Mouse (Mus musculus) T-cell, adult 2 months (primary cell): ENCODE measurements around the gene Pycr2.
"Not testable (repeated sequence)": the region's sequence is repeated elsewhere in the genome, so short reads cannot be mapped to it uniquely, and the experiment has no call there.

ENCODE experiments used
- DNase-seq: peaks from one replicate; pipeline ENCODE4 v3.0.0; 2022; ENCODE audit warnings: low spot score

Gene Pycr2

GRCm38 (mm10) chr1:180905876-180906275 is 1.8 kb downstream of the Pycr2 start:
- no peak for DNase-seq

- peak; percentile 61 for DNase-seq
Observed at GRCm38 (mm10) chr1:180906461-180907147, 2.5 kb downstream of the Pycr2 start.

DNA sequence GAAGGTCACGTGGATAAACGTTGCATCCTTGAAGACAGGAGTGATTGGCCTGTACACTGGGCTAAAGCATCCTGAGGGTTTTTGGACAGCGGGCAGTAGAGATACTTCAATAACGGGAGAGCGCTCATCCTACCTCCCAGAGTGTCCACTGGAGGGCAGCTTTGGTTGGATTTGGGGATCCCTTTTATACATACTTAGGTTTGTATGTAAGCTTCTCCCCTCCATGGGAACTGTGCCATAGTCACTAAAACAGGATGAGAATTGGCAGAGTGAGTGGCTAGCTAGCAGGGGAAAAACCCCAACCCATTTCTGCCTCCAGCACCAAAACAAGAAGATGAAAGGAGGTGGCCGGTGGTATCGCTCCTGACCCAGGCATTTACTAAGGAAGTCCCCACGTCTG is 7.0 kb downstream of the Pycr2 start:
- DNase-seq, result no peak

GRCm38 (mm10) chr1:180911653-180912287 is 7.7 kb downstream of the Pycr2 start:
- peak; percentile 84 for DNase-seq

DNA sequence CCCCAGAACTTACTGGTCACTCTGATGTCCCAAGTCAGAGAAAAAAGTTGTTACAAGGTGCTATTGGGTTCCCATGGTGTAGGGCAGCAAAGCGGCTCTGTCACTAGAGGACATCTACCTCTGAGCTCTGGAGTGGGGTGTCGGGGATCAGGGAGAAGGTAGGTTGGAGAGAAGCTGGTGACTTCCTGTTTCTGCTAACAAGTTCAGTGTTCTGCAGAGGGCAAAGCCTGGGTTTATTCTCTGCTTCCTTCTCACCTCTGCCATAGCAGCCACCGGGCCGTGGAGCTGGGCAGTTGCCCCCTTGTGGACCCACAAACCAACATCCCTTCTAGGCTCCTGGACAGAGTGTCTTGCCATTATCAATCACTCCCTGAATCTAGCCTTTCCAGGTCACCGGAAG is 8.7 kb downstream of the Pycr2 start:
- DNase-seq, result peak; percentile 24

- DNase-seq, result no peak
Observed at GRCm38 (mm10) chr1:180913797-180914196, 9.7 kb downstream of the Pycr2 start.

GRCm38 (mm10) chr1:180916425-180916824 is 12.3 kb downstream of the Pycr2 start:
- DNase-seq, result peak; percentile 81

DNA sequence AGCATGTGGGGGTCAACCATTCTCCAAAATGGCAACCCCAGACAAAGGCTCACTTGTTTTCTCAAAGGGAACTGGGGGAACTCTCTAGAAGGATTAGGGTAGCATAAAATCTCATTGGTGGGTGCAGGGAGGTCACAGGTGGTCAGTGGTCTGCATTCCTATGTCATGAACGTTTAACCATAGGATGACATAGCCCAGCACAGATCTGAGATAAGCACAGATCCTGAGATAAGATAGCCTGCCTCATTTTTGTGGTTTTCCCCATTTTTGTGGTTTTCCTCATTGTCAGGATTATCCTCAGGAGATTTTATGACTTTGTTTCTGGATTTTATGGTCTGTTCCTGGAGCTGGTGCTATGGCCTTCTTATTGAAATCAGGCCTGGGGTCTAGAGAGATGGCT is 13.0 kb downstream of the Pycr2 start:
- DNase-seq, result no peak

- DNase-seq, result no peak
Observed at GRCm38 (mm10) chr1:180919686-180920085, 15.6 kb downstream of the Pycr2 start.

- DNase-seq, result peak; percentile 52
Observed at GRCm38 (mm10) chr1:180922273-180923048, 18.4 kb downstream of the Pycr2 start.

DNA sequence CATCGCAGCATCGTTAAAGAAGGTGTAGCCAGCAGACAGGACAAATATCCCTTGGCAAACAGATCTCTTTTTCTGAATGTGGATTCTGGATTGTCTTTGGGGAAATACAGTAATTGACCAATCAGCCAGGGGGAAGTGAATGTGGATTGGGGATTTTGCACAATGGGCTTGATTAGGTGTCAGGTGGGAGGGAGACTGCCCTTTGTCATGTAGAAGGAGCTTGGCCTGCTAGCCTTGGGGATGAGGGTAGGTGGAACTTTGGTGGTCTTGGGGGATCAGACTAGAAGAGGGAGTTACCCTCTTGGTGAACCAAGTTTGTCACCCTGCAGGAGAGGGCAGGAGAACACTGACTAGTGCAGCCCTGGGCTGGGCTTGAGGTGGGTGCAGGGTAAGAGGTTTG is 20.6 kb downstream of the Pycr2 start:
- no peak for DNase-seq

DNA sequence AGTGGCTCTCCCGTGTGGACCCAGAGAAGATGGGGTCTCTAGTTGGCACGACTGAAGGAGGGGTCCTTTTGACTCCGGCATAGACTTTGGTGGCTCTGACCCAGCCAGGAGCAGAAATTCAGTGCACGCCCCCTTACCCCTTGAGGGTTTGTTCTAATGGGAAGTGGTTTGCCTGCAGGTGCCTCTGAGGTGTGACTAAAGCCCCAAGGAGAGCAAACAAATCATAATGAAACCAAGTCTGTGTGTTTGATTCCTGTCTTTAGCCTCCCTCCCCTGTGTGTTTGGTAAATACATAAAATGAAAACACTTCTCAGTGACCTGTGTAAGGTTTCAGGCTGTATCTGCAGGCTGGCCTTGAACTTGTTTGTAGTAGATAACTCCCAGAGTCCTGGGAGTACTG is 22.2 kb downstream of the Pycr2 start:
- no peak for DNase-seq

- DNase-seq, result no peak
Observed at GRCm38 (mm10) chr1:180929599-180929998, 25.5 kb downstream of the Pycr2 start.

DNA sequence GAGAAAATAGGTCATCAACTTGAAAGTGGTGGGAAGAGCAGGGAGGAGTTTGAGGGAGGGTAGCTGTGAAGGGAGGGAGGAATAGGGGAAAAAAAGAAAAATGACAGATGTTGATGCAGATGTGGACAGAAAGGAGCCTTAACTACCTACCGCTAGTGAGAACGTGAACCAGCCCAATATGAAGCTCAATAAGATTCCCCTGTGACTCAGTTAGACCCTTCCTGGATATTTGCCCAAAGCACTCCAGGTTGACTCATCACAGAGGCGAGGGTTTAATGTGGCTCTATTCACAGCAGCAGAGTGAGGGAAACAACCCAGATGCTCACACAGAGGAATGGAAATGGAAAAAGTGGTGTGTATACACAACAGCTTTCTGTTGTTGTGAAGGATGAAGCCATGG is 27.0 kb downstream of the Pycr2 start:
- DNase-seq, result no peak

DNA sequence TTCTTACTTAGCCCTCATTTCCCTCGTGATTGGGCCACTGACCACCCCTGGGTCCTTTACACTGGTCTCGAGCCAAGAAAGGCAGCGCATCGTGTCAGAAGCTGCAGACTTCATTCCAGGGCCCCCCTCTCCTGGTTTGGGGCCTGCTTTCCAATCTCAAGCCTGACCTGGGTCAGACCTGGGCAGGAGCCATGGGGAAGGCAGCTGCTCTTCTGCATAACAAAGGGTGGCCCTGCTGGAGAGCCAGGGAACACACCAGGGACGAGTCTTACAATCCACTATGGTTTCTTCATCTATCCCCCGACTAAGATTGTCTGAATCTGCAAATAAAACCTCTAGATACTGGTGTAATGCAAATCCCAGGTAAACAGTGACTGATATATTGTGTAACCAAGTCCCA is 29.6 kb downstream of the Pycr2 start:
- no peak for DNase-seq

DNA sequence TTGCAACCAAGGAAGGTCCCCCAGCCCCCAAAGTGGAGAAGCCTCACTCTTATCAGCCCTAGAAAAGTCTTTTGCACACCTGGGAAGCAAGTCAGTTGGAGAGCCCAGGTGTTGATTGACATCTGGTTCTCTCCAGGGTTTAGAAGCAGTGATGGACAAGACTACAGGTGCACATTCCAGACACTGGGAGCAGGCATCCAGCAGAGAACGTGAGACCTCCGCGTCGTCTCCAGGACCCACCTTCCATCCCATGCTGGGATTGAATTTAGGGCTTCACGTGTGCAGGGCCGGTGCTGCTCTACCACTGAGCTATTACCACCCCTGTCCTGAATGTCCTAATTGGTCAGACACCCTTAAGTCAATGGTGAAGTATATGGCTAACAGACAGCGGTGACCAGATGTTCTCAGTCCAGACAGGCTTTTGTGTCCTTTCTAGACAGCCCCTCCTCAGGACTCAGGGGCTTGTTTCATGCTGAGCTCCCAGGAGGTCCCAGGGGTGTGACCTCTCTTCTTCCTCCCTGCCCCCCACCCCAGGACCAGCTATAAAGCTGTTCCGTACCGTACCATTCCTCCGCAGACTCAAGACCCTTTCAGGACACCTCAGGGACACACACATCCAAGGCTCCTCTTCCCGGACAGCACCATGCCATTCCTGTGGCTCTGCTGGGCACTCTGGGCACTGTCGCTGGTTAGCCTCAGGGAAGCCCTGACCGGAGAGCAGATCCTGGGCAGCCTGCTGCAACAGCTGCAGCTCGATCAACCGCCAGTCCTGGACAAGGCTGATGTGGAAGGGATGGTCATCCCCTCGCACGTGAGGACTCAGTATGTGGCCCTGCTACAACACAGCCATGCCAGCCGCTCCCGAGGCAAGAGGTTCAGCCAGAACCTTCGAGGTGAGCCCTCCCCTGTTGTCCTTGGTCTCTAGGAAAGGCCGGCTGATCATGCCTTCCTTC is 30.6 kb downstream of the Pycr2 start, which contains the start of gene Lefty1:
Gene Lefty1 (plus strand): TSS at position 556 of the 953 bp plus-strand sequence.
- no peak for DNase-seq

DNA sequence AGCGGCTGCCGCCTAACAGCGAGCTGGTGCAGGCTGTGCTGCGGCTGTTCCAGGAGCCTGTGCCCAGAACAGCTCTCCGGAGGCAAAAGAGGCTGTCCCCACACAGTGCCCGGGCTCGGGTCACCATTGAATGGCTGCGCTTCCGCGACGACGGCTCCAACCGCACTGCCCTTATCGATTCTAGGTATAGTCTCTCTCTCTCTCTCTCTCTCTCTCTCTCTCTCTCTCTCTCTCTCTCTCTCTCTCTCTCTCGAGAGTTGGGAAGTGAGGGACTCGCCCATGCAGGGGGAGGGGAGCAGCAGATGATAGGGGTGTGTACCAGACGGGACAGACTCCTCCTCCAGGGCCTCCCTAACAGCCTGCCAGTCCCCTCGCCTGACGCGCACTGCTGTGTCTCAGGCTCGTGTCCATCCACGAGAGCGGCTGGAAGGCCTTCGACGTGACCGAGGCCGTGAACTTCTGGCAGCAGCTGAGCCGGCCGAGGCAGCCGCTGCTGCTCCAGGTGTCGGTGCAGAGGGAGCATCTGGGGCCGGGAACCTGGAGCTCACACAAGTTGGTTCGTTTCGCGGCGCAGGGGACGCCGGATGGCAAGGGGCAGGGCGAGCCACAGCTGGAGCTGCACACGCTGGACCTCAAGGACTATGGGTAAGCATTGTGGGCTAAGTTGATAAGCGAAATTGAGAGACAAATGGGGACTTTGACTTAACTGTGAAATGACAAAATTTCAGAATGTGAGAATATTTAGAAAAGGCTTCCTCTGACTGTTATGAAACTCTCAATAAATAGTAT is 32.7 kb downstream of the Pycr2 start:
- not testable (repeated sequence) for DNase-seq

DNA sequence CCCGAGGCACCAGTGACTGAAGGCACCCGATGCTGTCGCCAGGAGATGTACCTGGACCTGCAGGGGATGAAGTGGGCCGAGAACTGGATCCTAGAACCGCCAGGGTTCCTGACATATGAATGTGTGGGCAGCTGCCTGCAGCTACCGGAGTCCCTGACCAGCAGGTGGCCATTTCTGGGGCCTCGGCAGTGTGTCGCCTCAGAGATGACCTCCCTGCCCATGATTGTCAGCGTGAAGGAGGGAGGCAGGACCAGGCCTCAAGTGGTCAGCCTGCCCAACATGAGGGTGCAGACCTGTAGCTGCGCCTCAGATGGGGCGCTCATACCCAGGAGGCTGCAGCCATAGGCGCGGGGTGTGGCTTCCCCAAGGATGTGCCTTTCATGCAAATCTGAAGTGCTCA is 33.5 kb downstream of the Pycr2 start:
- not testable (repeated sequence) for DNase-seq

- DNase-seq, result not testable (repeated sequence)
Observed at GRCm38 (mm10) chr1:180938781-180939180, 34.7 kb downstream of the Pycr2 start.

- DNase-seq, result no peak
Observed at GRCm38 (mm10) chr1:180940776-180941460, 36.8 kb downstream of the Pycr2 start.
